Mouse (Mus musculus) hindbrain, embryonic 14.5 days (tissue): ENCODE results near the gene Gata3. TPM values are rescaled to one million over a fixed set of nuclear protein-coding genes. Genes with fewer than 3 reads are reported as not detected.

Source experiments
- ATAC-seq: fragments of 200-750 bp; cut with Nextera tagmentation; 2 replicates; pipeline ENCODE4 v1.8.0; 2017; ENCODE audit warnings: moderate number of reproducible peaks, mild to moderate bottlenecking, moderate TSS enrichment, moderate library complexity; ENCODE audit not compliant: low FRiP score
- DNase-seq: peaks from one replicate; pipeline ENCODE4 v3.0.0-alpha.2; 2015; ENCODE audit warnings: low spot score
- H3K27ac ChIP-seq: fragments of 300-500 bp; sonication (generic); 2 replicates; pipeline ENCODE4 v1.5.1; 2014; ENCODE audit warnings: mild to moderate bottlenecking, moderate library complexity
- H3K27me3 ChIP-seq: fragments of 300-500 bp; sonication (generic); 2 replicates; pipeline ENCODE4 v1.6.1; 2014; ENCODE audit warnings: mild to moderate bottlenecking, low read length, mixed read lengths; ENCODE audit not compliant: control insufficient read depth, insufficient read depth
- H3K36me3 ChIP-seq: fragments of 300-500 bp; sonication (generic); replicated peaks from 2 replicates; pipeline ENCODE4 v1.6.1; 2014; ENCODE audit not compliant: control insufficient read depth, insufficient read depth
- H3K4me1 ChIP-seq: fragments of 300-500 bp; sonication (generic); replicated peaks from 2 replicates; pipeline ENCODE4 v1.6.1; 2014; ENCODE audit warnings: antibody characterized with exemption, low read length, mixed read lengths; ENCODE audit not compliant: control insufficient read depth, insufficient read depth
- H3K4me2 ChIP-seq: fragments of 300-500 bp; sonication (generic); replicated peaks from 2 replicates; pipeline ENCODE4 v1.6.1; 2014; ENCODE audit warnings: mild to moderate bottlenecking, moderate library complexity
- H3K4me3 ChIP-seq: fragments of 300-500 bp; sonication (generic); replicated peaks from 2 replicates; pipeline ENCODE4 v1.5.1; 2014; ENCODE audit warnings: mild to moderate bottlenecking, low read length
- H3K9ac ChIP-seq: fragments of 300-500 bp; sonication (generic); 2 replicates; pipeline ENCODE4 v1.6.1; 2014
- H3K9me3 ChIP-seq: fragments of 300-500 bp; sonication (generic); 2 replicates; pipeline ENCODE4 v1.6.1; 2016; ENCODE audit warnings: low read length; ENCODE audit not compliant: control insufficient read depth
- WGBS: fragments of 180-500 bp; shearing (Covaris S2); extraction: QIAGEN DNeasy Blood & Tissue Kit; methylation state at CpG from one replicate; pipeline ENCODE4 v1.1.7; 2014; 5-methylcytosine and 5-hydroxymethylcytosine counted together
- polyA plus RNA-seq: library from polyadenylated mRNA; unstranded; fragments of >200 nt; fragmentation: Nextera tagmentation; extraction: Ambion mirVana; gene quantifications from 2 replicates; pipeline ENCODE4 v1.2.1, GENCODE M21; 2014

Gene Gata3
- polyA plus RNA-seq, 1 experiment from 2014 or later: 28.2 TPM

DNA sequence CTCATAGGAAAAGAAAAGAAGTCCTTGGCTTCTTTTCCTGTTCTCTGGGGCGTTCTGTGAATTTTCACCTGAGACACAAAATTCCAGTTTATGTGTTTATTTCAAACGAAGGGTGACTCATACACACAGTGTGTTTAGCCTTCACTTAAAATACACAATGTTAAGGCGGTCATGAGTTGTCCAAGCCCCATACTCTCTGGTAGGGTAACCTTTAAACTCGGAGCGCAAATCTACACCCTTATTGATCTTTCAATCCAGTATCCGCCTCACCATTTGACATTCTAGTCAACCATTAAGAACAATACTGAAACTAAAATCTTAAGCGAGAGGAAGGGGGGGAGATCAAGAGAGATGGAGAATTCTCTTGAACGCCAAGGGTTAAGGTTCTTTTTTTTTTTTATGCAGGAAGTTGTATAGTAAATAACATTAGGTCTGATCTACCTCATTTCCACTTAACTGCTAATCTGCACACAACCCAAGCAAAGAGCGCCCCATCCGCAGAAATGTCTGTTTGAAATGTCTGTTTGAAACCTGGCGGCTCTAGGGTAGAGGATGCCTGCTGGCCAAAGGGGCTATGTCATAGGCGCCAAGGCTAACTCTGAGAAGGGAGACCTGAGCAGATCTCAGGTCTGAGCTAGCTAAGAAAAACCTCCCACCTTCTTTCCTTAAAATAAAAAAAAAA, 14.0 kb downstream of the Gata3 start:
- Histone ChIP-seq H3K27me3 (peaks cover 88% of the 10 kb centered on the region), H3K9ac (peak overlapping the region; percentile 46), H3K4me2 (peak overlapping the region; percentile 53), H3K27ac (peak overlapping the region; percentile 61), H3K4me3 (peak overlapping the region; percentile 30), H3K36me3 (no peaks in the 10 kb centered on the region), H3K9me3 (no peaks in the 10 kb centered on the region), H3K4me1 (peaks cover 6% of the 10 kb centered on the region; the same call in 1 of the 2 replicates)
- no peak for DNase-seq
- ATAC-seq: no peak
- 8% methylated on average over 12 of the region's 12 CpGs for WGBS

DNA sequence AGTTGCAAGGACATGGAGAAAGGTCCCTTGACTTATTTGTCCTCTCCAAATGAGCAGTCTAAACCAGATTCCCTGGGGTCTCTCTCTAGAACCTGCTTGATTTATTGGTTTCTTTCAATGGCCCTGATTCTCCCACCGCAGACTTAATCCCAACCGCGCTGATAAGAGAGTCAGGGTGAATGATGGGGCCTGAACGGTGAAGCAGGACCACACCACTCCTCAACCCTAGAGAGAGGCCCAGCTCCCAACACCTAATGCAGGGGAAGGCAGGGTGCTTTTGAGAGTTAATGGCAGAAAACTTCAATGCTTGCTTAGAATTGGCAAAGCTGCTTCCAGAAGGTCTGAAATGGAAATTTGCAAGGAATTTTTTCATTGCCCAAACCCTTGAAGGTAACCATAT, 14.6 kb downstream of the Gata3 start:
- 2% methylated on average over 4 of the region's 4 CpGs for WGBS
- Histone ChIP-seq H3K4me3 (peak overlapping the region; percentile 30), H3K4me2 (peak overlapping the region; percentile 53), H3K27ac (peak overlapping the region; percentile 61; the same call in 1 of the 2 replicates), H3K9me3 (no peaks in the 10 kb centered on the region), H3K9ac (peak overlapping the region; percentile 44; the same call in 1 of the 2 replicates), H3K27me3 (peaks cover 88% of the 10 kb centered on the region), H3K4me1 (peaks cover 6% of the 10 kb centered on the region; the same call in 1 of the 2 replicates), H3K36me3 (no peaks in the 10 kb centered on the region)
- ATAC-seq (no peak), DNase-seq (no peak)

DNA sequence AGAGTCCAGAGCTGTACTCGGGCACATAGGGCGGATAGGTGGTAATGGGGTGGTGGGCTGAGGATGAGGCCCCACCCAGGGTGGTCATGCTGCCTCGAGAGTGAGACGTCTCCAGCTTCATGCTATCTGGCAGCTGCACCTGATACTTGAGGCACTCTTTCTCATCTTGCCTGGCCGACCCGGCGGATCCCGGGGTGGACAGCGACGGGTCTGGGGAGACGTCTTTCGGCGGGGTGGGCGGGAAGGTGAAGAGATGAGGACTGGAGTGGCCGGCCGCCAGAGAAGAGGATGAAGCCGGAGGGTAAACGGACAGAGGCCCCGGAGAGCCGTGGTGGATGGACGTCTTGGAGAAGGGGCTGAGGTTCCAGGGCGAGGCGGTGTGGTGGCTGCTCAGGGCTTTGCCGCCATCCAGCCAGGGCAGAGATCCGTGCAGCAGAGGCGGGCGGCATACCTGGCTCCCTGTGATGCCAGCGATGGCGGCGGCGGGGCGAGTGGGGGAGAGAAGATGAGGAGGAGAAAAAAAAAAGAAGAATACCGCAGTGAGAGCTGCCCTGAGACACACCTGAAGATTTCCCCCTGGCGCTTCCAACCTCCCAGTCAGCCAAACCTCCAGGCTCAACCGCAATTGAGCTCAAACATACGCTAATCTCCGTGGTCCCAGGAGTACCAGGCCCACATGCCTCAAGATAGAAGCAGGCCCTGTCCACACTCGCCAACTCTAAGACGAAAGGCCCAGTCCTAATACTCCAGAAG, 15.2 kb downstream of the Gata3 start:
- H3K27ac ChIP-seq: peak overlapping the region; percentile 61
- peak overlapping the region; percentile 30 for H3K4me3 ChIP-seq

DNA sequence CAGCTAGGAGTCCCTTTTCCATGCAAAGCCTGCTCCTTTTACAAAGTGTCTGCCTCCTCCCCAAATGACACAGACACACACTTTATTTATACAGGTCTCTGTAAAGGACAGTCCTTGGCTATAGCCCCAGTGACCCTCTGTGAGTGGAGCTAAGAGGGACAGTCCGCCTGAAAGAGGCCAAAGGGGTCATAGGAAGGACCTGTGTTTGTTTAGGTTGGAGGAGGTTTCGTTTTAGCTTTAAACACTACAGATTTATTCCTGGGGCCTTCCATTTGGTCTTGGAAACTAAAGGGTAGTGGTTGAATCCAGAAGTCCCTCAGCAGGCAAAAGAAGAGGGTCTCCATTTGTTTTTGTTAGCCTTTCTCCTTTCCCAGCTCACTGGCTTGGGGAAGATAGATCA, 16.1 kb downstream of the Gata3 start:
- Histone ChIP-seq H3K4me1 (peaks cover 5% of the 10 kb centered on the region; the same call in 1 of the 2 replicates), H3K9ac (peak overlapping the region; percentile 37), H3K4me2 (peak overlapping the region; percentile 53), H3K9me3 (no peaks in the 10 kb centered on the region), H3K27ac (peak overlapping the region; percentile 51), H3K4me3 (peak overlapping the region; percentile 30), H3K27me3 (peaks cover 86% of the 10 kb centered on the region), H3K36me3 (no peaks in the 10 kb centered on the region)
- WGBS: 11% methylated on average over 2 of the region's 2 CpGs
- DNase-seq (no peak), ATAC-seq (no peak)

More for the DNA sequence above, 15.2 kb downstream of the Gata3 start:
- Histone ChIP-seq H3K4me1 (peaks cover 6% of the 10 kb centered on the region; the same call in 1 of the 2 replicates), H3K4me2 (peak overlapping the region; percentile 53), H3K9me3 (no peaks in the 10 kb centered on the region), H3K36me3 (no peaks in the 10 kb centered on the region), H3K27me3 (peaks cover 88% of the 10 kb centered on the region), H3K9ac (peak overlapping the region; percentile 44)
- ATAC-seq (no peak), DNase-seq (no peak)
- 6% methylated on average over 39 of the region's 39 CpGs for WGBS

DNA sequence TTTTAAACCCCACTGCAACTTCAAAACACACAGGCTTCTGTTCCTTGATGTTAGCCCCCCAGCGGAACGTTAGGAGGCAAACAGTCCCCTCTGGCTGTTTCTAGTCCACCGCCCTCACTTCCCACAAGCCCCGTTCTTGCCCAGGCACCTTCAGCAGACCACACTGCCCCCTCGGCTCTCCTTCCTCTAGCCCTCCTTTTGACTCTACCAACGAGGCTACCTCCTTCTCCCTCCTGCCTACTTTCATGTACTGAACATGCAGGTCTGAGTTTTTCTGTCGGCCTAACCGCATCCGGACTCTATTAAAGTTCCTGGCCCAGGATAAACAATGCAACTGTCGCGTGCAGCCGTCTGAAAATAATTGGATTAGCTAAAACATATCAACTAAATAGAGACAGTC, 17.2 kb downstream of the Gata3 start:
- Histone ChIP-seq H3K4me2 (peak overlapping the region; percentile 53), H3K4me1 (no peaks in the 10 kb centered on the region), H3K36me3 (no peaks in the 10 kb centered on the region), H3K27me3 (peaks cover 77% of the 10 kb centered on the region), H3K9me3 (no peaks in the 10 kb centered on the region), H3K27ac (peak overlapping the region; percentile 63), H3K4me3 (peak overlapping the region; percentile 30), H3K9ac (peak overlapping the region; percentile 40)
- no peak for ATAC-seq
- 4% methylated on average over 12 of the region's 12 CpGs for WGBS
- no peak for DNase-seq

DNA sequence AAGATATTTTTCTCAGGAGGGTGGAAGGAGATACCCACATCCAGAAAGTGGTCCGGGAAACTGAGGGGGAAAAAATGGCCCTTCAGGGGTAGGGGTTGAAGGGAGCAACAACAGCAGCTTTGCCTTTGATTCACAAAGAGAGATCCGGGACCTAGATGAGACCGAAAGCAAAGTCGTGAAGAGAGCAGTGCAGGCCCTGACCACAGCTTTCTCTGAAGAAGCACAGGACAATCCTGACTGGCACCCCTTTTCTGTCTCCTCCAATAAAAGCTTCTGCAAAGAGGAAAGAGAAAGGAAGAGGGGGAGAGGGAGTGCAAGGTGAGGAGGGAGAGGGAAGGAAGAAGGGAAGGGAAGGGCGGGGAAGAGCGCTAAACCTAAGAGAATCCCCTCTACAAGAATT, 18.0 kb downstream of the Gata3 start:
- Histone ChIP-seq H3K36me3 (no peaks in the 10 kb centered on the region), H3K27ac (0 out of 2 replicates have a peak overlapping the region, but pooled peaks have one; percentile 63), H3K4me3 (peak overlapping the region; percentile 30), H3K9me3 (no peaks in the 10 kb centered on the region), H3K9ac (peak overlapping the region; percentile 16), H3K4me1 (no peaks in the 10 kb centered on the region), H3K4me2 (peak overlapping the region; percentile 53), H3K27me3 (peaks cover 77% of the 10 kb centered on the region)
- 20% methylated on average over 6 of the region's 6 CpGs for WGBS
- ATAC-seq: no peak
- DNase-seq: no peak

DNA sequence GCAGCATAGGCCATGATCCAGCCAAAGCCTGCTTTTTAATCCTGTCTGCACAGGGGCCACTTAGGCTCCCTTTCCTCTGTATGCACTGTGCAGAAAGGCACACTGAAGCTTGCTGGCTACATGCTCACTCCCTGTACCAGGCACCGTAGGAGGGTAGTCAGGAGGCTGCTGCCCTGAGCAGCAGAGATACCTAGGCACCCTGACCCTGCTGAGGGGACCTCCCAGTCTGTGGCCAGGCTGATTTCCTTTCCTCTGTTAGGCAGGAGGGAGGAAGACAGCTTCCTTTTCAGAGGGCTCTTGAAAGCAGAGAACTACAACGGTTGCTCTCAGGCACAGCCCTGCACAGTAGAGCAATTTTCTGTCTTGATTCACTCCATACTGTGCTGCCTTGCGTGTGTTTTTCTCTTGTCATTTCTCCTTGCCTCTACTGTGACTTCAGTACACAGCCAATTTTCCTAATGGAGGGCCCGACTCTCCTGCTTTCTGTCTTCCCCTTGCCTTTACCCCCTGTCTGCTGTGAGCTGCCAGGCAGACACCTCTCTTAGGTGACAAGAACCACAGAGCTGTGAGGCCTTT, 18.6 kb downstream of the Gata3 start:
- peak overlapping the region; percentile 63; the same call in 1 of the 2 replicates for H3K27ac ChIP-seq
- 21% methylated on average over 4 of the region's 4 CpGs for WGBS

DNA sequence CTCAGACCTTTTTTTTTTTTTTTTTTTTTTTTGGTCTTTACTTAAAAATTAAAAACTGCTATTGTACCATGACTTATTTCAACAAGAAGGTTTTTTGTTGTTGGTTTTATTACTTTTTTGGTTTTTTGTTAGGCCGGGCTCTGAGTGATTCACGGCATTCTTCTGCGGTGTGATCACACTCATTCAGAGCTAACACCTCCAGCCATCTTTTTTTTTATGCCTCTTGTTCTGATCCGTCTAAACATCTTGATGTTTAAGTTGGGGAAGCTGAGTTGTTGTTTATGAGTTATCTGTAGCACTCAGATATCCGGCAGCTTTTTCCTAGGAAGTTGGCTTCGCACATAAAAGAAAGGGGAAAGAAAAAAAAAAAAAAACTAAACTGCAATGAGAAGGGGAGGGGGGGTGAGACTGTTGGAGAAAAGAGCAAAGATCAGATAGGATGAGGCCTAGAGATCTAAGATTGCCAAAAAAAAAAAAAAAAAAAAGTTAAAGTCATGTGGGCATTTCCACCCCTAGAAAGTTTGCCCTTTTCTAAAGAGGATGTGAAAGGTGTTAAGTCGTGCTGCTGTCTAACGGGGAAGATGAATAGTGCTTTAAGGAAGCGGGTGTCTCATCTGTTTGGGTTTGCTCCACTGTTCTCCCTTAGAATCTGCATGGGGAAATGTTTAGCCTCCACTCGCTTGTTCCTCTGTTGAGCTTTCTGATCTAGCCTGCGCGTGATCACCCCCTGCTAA, 22.6 kb downstream of the Gata3 start:
- Histone ChIP-seq H3K9ac (no peak overlapping the region), H3K4me1 (no peaks in the 10 kb centered on the region), H3K4me3 (no peak overlapping the region), H3K27me3 (peaks cover 33% of the 10 kb centered on the region), H3K9me3 (no peaks in the 10 kb centered on the region), H3K27ac (no peak overlapping the region), H3K36me3 (no peaks in the 10 kb centered on the region), H3K4me2 (no peak overlapping the region; the same call in 1 of the 2 replicates)
- ATAC-seq: no peak
- 77% methylated on average over 12 of the region's 12 CpGs for WGBS
- DNase-seq: no peak

More for the DNA sequence above, 18.6 kb downstream of the Gata3 start:
- ATAC-seq (no peak), DNase-seq (no peak)
- H3K4me3 ChIP-seq: peak overlapping the region; percentile 30; the same call in 1 of the 2 replicates
- H3K4me1 ChIP-seq: no peaks in the 10 kb centered on the region
- no peaks in the 10 kb centered on the region for H3K36me3 ChIP-seq
- peak overlapping the region; percentile 16 for H3K9ac ChIP-seq
- peaks cover 72% of the 10 kb centered on the region for H3K27me3 ChIP-seq
- no peaks in the 10 kb centered on the region for H3K9me3 ChIP-seq
- peak overlapping the region; percentile 53 for H3K4me2 ChIP-seq
